Mouse (Mus musculus): ENCODE measurements around the gene Spin1. TPM values are rescaled to one million over a fixed set of nuclear protein-coding genes. Genes with fewer than 3 reads are reported as not detected.
"Not testable (repeated sequence)": the region's sequence is repeated elsewhere in the genome, so short reads cannot be mapped to it uniquely, and the experiment has no call there.

The Spin1 gene
- polyA plus RNA-seq (2016; fragmentation: Nextera tagmentation; extraction: Ambion mirVana) = 91.7 and 127 TPM in 2 replicates

DNA sequence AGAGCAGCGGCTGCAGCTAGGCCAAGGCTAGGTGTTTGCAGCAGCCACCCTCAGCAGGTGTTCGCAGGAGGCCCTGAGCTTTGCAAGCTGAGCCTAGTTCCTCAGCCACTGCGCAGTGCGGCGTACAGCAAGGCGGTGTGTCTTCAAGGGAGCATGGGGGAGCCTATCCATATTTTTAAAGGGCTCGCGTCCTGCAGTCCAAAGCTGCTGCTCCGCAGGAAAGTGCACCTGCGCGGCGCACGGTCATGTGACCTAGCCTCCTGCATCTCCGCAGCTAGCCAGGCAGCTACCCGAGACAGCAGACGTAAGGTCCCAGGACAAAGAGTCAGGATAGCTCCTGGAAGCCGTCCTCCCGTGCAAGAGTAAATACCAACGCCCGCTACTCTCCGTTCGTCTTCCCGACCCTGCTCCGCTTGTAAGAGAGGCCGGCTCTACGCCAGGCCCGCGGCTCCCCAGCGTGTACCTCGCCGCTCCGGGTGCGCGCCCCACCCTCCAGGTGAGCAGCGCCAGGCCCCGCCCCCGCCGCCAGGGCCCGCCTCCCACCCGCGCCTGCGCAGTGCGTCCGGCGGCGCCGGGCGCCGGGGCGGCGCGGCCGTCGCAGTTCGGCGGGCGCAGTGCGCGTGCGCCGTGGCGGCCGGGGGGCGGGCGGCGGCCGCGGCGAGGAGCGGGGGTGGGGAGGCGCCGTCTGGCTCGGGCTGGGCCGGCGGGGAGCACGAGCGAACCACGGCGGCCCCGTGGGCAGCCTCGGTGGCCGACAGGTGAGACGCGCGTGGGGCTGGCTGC lies at the start of gene Spin1:
TSS of gene Spin1 (plus strand) at position 648 of the 783 bp plus-strand sequence.
- DNase-seq (ENCODE audit: low spot score) = peak; percentile 89
- H3K27me3 ChIP-seq (ENCODE audit: low read depth, poor library complexity, severe bottlenecking) = no peaks in the 10 kb centered on the region
- 4% methylated on average over 84 of the region's 85 CpGs for WGBS

DNA sequence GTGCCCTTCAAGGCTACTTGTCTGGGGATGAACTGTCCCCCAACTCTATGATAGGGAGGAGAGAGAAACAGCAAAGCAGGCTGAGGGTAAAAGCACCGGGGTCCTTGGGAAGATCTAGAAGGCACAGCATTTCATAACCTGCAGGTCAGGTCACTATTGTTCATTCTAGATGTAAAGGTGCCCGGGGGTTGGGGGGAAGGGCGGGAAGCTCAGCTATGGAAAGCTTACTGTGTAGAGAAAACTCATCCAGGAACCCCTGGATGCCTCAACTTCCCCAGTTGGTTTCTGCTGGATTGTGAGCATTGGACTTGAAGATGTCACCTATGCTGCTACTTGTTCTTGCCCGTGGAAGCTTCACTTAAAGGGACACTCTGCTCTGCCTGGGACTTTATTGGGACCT lies 49.7 kb upstream of the Spin1 start:
- no peaks in the 10 kb centered on the region for H3K9me3 ChIP-seq (replicated peaks)
- no peaks in the 10 kb centered on the region for H3K4me1 ChIP-seq
- no peaks in the 10 kb centered on the region for H3K36me3 ChIP-seq
- no peak overlapping the region for H3K27ac ChIP-seq
- no peaks in the 10 kb centered on the region for H3K27me3 ChIP-seq (ENCODE audit: low read depth, poor library complexity, severe bottlenecking)
- H3K4me3 ChIP-seq = no peak overlapping the region
- no peak for DNase-seq (ENCODE audit: low spot score)
- 94% methylated on average over 4 of the region's 4 CpGs for WGBS

More for the DNA sequence above, at the start of gene Spin1:
- H3K4me3 ChIP-seq = peak within 1 kb of the TSS; percentile 75
- H3K36me3 ChIP-seq = peaks cover 34% of the 10 kb centered on the region
- peak within 1 kb of the TSS; percentile 100 for H3K27ac ChIP-seq
- peaks cover 18% of the 10 kb centered on the region for H3K4me1 ChIP-seq
- H3K9me3 ChIP-seq (replicated peaks) = no peaks in the 10 kb centered on the region; the same call in 1 of the 2 replicates

DNA sequence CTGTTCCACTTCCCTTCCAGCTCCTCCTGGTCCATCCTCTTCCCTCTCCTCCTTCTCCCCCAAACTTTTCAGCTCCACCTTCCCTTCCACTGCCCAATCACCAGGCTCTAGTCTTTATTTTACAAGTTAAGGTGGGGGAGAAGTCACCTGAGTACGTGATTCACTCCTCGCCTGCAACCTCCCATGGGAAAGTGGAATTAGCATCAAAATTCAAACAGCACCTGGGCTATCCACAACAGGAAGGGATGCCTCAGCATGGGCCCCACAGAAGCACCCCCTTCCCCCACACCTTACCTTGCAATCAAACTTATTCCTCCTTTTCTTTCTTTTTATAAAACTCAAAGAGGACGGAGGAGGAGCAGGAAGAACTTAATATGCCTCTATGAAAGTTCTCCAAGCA lies 48.3 kb upstream of the Spin1 start:
- 71% methylated on average over 3 of the region's 3 CpGs for whole genome bisulfite sequencing
- no peak for DNase-seq (ENCODE audit: low spot score)
- H3K36me3 ChIP-seq = no peaks in the 10 kb centered on the region
- H3K27ac ChIP-seq = no peak overlapping the region
- H3K4me3 ChIP-seq = no peak overlapping the region
- no peaks in the 10 kb centered on the region for H3K4me1 ChIP-seq
- no peaks in the 10 kb centered on the region for H3K27me3 ChIP-seq (ENCODE audit: low read depth, poor library complexity, severe bottlenecking)
- no peaks in the 10 kb centered on the region for H3K9me3 ChIP-seq (replicated peaks)

DNA sequence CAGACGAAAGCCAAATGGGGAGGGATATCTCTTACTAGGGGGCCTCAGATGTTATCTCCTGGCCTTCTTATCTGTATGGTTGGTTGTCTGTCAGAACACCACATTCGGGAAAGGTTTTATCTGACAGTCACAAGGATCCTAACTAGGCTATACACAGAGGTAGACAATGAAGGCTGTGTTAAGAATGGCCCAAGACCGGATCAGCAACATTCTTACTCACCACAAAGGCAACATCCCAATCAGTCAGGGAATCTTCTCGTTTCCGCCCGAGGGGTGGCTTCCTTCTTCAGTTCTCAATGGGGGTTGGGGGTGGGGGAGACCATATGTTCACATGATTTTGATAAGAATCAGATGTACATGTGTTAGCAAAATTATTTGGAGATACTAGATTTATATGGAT lies 37.7 kb upstream of the Spin1 start:
- WGBS = 81% methylated on average over 6 of the region's 6 CpGs

DNA sequence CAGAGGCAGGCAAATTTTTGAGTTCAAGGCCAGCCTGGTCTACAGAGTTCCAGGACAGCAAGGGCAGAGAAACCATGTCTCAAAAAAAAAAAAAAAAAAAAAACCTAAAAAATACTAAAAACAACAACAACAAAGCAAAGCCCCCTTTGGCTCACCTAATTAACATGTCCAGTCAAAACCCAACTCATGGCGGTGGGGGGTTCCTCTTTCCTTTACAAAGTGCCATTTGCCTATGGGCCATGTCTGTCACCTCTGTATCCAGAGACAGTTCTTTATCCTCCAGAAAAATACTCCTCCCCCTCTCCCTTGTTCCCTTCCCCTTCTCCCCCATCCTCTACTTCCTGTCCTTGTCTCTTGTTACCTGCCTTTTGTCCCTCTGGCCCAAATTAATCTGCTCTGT lies 37.0 kb upstream of the Spin1 start:
- H3K27me3 ChIP-seq (ENCODE audit: low read depth, poor library complexity, severe bottlenecking) = no peaks in the 10 kb centered on the region
- H3K27ac ChIP-seq = no peak overlapping the region
- peaks cover 6% of the 10 kb centered on the region; the same call in 1 of the 2 replicates for H3K4me1 ChIP-seq
- H3K36me3 ChIP-seq = no peaks in the 10 kb centered on the region
- no peaks in the 10 kb centered on the region for H3K9me3 ChIP-seq (replicated peaks)
- WGBS = 87% methylated on average over 1 of the region's 1 CpGs
- H3K4me3 ChIP-seq = no peak overlapping the region
- DNase-seq (ENCODE audit: low spot score) = no peak

More for the DNA sequence above, 37.7 kb upstream of the Spin1 start:
- DNase-seq (ENCODE audit: low spot score) = no peak
- no peaks in the 10 kb centered on the region for H3K36me3 ChIP-seq
- H3K4me3 ChIP-seq = no peak overlapping the region
- H3K27ac ChIP-seq = no peak overlapping the region
- H3K9me3 ChIP-seq (replicated peaks) = no peaks in the 10 kb centered on the region
- H3K4me1 ChIP-seq = peaks cover 6% of the 10 kb centered on the region; the same call in 1 of the 2 replicates
- H3K27me3 ChIP-seq (ENCODE audit: low read depth, poor library complexity, severe bottlenecking) = no peaks in the 10 kb centered on the region

DNA sequence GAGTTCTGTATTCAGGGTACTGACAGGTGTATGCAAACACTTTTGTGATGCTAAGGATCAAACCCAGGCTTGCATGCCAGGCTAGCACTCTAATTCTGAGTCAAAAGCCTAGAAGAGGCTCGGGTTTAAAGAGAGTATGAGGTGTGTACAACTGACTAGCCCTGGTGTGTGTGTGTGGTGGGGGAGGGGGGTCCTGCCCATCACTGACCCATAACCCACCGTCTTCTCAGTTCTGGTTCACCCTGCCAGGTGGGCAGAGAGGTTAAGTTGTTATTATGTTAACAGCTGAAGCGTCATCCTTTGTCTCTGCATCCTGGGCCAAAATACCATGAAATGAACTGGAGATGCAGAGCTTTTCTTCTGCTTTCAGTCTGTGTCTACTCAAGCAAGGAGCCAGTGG lies 36.3 kb upstream of the Spin1 start:
- Histone ChIP-seq H3K9me3 (replicated peaks) (no peaks in the 10 kb centered on the region), H3K27me3 (ENCODE audit: low read depth, poor library complexity, severe bottlenecking) (no peaks in the 10 kb centered on the region), H3K4me3 (no peak overlapping the region), H3K27ac (no peak overlapping the region), H3K4me1 (peaks cover 6% of the 10 kb centered on the region; the same call in 1 of the 2 replicates), H3K36me3 (no peaks in the 10 kb centered on the region)
- WGBS = 82% methylated on average over 3 of the region's 3 CpGs
- no peak for DNase-seq (ENCODE audit: low spot score)

DNA sequence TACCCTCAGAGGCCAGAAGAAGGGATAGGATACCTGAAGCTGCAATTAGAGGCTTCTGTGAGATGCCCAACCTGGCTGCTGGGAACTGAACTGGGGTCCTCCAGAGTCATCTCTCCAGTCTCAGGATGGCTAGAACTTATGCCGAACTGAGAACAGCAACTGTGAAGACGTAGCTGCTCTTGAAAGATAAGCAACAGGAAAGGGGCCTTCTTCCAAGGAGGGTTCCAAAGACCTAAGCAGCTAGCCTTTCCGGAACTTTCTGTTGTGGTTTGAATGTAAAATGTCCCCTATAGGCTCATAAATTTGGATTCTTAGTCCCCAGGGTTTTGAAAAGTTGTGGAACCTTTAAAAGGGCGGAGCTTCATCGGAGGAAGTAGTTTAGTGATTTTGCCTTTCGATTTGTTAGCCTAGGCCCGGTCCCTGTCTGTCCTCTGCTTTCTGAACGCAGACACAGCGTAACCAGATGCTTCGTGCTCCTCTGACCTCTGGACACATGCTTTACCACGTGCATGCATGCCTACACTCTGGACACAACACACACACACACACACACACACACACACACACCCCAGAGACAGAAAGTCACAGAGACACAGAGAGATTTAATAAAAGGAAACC lies 29.5 kb upstream of the Spin1 start:
- Histone ChIP-seq H3K27ac (no peak overlapping the region), H3K4me1 (peaks cover 6% of the 10 kb centered on the region; the same call in 1 of the 2 replicates), H3K27me3 (ENCODE audit: low read depth, poor library complexity, severe bottlenecking) (no peaks in the 10 kb centered on the region), H3K36me3 (no peaks in the 10 kb centered on the region), H3K4me3 (no peak overlapping the region), H3K9me3 (replicated peaks) (no peaks in the 10 kb centered on the region)
- no peak for DNase-seq (ENCODE audit: low spot score)
- WGBS = 86% methylated on average over 11 of the region's 11 CpGs

DNA sequence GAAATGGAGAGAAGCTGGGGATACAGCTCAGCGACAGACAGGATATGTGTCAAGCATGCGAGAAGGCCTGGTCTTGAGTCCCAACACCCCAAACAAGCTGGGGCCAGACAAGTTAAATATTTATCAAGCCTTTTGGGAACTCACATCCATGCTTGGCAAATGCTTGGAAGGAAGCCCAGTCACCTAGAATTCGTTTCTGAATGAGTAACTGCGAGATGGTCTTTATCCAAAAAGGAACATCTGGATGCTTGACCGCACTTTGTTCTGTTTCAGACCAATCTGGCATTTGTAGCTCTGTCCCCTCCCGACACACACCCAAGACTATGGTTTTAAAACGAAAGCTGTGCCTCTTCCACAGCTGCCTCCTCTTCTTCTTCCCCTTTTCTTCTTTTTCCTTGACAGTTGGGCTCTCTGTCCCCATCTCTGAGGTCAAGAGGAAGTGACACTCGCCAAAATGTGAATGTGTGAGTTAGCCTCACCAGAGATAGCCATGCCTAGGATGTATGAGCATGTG lies 28.9 kb upstream of the Spin1 start:
- Histone ChIP-seq H3K9me3 (replicated peaks) (no peaks in the 10 kb centered on the region), H3K4me3 (no peak overlapping the region), H3K27ac (no peak overlapping the region), H3K27me3 (ENCODE audit: low read depth, poor library complexity, severe bottlenecking) (no peaks in the 10 kb centered on the region), H3K4me1 (peaks cover 6% of the 10 kb centered on the region; the same call in 1 of the 2 replicates), H3K36me3 (no peaks in the 10 kb centered on the region)
- DNase-seq (ENCODE audit: low spot score) = no peak
- 92% methylated on average over 8 of the region's 8 CpGs for WGBS

DNA sequence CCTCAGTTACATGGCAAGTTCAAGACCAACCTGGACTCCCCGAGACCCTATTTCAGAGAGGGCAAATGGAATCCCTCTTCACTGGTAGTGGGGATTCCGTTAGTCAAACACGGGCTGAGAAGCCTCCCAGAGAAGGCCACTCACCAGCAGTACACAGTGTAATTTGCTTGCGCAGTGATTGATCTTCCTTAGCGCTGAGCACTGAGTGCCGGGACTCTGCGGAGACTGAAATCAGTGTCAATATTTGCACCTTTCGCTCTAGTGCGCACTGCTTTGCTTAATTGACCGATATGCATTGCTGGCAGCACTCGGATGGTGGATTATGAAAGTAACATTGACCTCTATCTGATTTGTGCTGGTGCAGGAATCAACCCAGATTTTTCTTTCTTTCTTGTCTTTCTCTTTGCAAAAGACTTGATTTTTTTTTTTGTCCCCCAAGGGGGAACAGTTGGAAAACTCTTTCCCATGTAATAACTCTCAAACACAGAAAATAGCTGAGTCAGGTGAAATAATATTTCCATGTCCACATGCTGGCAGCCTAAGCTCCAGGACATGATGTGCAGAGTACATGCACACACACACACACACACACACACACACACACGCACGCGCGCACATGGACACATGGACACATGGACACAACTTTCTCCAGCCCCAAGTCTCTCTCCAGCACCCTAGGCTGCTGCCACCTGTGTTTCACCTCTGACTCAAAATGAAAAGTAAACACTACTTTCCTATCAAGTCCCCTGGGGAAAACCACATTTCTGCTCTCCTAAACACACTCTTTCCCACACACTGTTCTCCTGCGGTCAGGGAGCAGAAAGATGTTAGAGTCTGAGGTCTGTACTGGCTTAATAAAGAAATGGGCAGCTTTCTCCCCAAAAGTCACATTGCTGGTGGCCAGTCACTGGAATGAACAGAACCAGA lies 27.5 kb upstream of the Spin1 start:
- no peak overlapping the region for H3K4me3 ChIP-seq
- H3K36me3 ChIP-seq = no peaks in the 10 kb centered on the region
- no peaks in the 10 kb centered on the region for H3K4me1 ChIP-seq
- 89% methylated on average over 16 of the region's 16 CpGs for WGBS
- H3K9me3 ChIP-seq (replicated peaks) = no peaks in the 10 kb centered on the region
- no peak for DNase-seq (ENCODE audit: low spot score)
- no peak overlapping the region for H3K27ac ChIP-seq
- no peaks in the 10 kb centered on the region for H3K27me3 ChIP-seq (ENCODE audit: low read depth, poor library complexity, severe bottlenecking)

DNA sequence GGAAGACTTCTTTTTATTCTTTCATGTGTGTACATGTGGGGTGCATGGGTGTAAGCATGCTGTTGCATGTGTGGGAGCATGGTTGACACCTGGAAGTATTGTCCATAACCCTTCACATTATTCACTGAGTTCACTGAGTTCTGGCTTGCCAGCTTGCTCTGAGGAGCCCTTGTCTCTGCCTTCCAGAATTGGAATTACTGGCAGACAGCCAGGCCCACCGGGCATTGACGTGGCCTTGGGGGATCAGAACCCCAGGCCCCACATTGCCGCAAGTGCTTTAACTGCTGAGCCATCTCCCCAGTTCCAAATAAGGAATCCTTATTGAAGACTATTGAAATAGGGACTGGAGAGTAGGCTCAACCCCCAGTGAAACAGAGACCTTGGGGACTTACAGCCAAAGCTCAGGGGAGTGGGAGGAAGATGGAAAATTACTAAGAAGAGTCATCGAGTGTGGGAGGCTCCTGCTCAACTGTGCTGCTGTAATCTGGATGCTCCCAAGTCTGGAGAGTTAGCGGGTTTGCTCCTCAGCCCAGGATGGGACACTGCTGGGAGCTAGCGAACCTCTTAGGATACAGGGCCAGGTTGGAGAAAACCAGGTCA lies 26.5 kb upstream of the Spin1 start:
- no peak overlapping the region for H3K27ac ChIP-seq
- H3K9me3 ChIP-seq (replicated peaks) = no peaks in the 10 kb centered on the region
- no peak for DNase-seq (ENCODE audit: low spot score)
- H3K4me3 ChIP-seq = no peak overlapping the region
- no peaks in the 10 kb centered on the region for H3K27me3 ChIP-seq (ENCODE audit: low read depth, poor library complexity, severe bottlenecking)
- H3K4me1 ChIP-seq = no peaks in the 10 kb centered on the region
- H3K36me3 ChIP-seq = no peaks in the 10 kb centered on the region
- WGBS = 92% methylated on average over 6 of the region's 6 CpGs

DNA sequence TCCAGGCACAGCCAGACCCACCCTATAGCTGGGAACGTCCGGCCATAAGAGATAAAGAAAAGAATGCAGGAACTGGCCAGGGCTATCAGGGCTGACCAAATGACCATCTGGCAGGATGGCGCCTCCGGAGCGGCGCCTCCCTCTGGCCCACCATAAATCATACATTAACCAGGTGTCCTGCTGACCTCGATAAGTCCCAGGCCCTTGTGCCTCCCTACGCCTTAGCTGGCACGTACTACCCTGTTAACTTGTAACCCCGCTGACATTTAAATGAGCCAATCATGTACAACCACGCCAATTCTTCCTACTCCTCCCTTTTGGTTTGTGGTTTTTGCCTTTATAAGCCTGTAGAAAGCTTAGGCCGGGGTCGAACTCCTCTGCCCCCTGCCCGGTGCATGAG lies 24.5 kb upstream of the Spin1 start:
- WGBS = 86% methylated on average over 14 of the region's 14 CpGs
- not testable (repeated sequence) for H3K27me3 ChIP-seq (ENCODE audit: low read depth, poor library complexity, severe bottlenecking); H3K36me3 ChIP-seq; DNase-seq (ENCODE audit: low spot score); H3K27ac ChIP-seq; H3K4me1 ChIP-seq; H3K4me3 ChIP-seq; H3K9me3 ChIP-seq (replicated peaks)

DNA sequence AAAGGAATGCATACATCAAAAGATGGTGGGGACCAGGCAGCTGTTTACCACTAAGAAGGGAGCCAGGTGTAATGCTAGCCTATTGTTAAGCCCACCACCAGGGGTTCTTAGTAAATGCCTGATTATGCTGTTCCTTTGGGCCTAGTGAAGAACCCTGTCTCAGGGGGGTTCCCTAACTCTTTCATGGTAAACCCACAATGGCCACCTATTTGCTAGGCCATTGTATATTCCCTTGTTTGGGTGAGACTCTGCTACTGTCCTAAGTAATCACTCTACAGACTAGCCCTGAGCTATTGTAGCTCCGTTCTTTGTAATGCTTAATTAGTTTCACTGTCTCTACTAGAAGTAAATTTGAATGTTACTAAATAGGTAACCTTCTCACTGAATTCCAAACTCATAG lies 22.1 kb upstream of the Spin1 start:
- not testable (repeated sequence) for H3K27me3 ChIP-seq (ENCODE audit: low read depth, poor library complexity, severe bottlenecking); DNase-seq (ENCODE audit: low spot score); H3K27ac ChIP-seq; H3K36me3 ChIP-seq; H3K9me3 ChIP-seq (replicated peaks); H3K4me1 ChIP-seq; H3K4me3 ChIP-seq
- WGBS = 94% methylated on average over 1 of the region's 1 CpGs

Measured in limb, embryonic 10.5 days (tissue).